Mouse (Mus musculus) erythroblast, embryonic 14.5 days (primary cell): ENCODE results near the gene Iqcn. TPM values are rescaled to one million over a fixed set of nuclear protein-coding genes. Genes with fewer than 3 reads are reported as not detected.
A peak's percentile ranks its signal among the peaks of the same experiment; 100 is the strongest.

Experiments
- H3K27me3 ChIP-seq: 2 replicates; pipeline ENCODE4 v1.6.1; 2012; ENCODE audit warnings: inconsistent platforms; ENCODE audit not compliant: control insufficient read depth
- H3K36me3 ChIP-seq: 2 replicates; pipeline ENCODE4 v1.6.1; 2012; ENCODE audit warnings: mild to moderate bottlenecking, inconsistent platforms; ENCODE audit not compliant: control insufficient read depth
- H3K4me1 ChIP-seq: 2 replicates; pipeline ENCODE4 v1.6.1; 2012; ENCODE audit warnings: inconsistent platforms; ENCODE audit not compliant: control insufficient read depth
- H3K4me3 ChIP-seq: replicated peaks from 2 replicates; pipeline ENCODE3; 2012; ENCODE audit warnings: moderate library complexity, mild to moderate bottlenecking, inconsistent platforms
- H3K9me3 ChIP-seq: 2 replicates; pipeline ENCODE4 v1.6.1; 2012; ENCODE audit warnings: low read length, inconsistent platforms, mixed read lengths; ENCODE audit not compliant: control insufficient read depth
- GATA1 ChIP-seq: IDR thresholded peaks from 2 replicates; pipeline ENCODE4 v1.6.1; 2012; ENCODE audit warnings: low read length, inconsistent platforms, mixed read lengths
- TAL1 ChIP-seq: IDR thresholded peaks from 3 replicates; pipeline ENCODE4 v1.6.1; 2012; ENCODE audit warnings: low read length, inconsistent platforms, mixed read lengths
- polyA plus RNA-seq: library from polyadenylated mRNA; stranded (reverse); fragments of >175 nt; gene quantifications from 2 replicates; pipeline ENCODE4 v1.2.3, GENCODE M21; 2012

Gene Iqcn
- polyA plus RNA-seq, 1 experiment = not detected

- Histone ChIP-seq H3K9me3 (no peaks in the 10 kb centered on the region), H3K27me3 (peaks cover 33% of the 10 kb centered on the region), H3K4me1 (peaks cover 17% of the 10 kb centered on the region), H3K4me3 (no peak overlapping the region), H3K36me3 (no peaks in the 10 kb centered on the region)
- TF ChIP-seq TAL1 = no peak
- TF ChIP-seq GATA1 = no peak
These were observed 15.1 kb upstream of the Iqcn start for GRCm38 (mm10) chr8:70688136-70688535.

GRCm38 (mm10) chr8:70689892-70690390, 13.3 kb upstream of the Iqcn start:
- Histone ChIP-seq H3K4me3 (no peak overlapping the region), H3K27me3 (peaks cover 23% of the 10 kb centered on the region), H3K4me1 (peaks cover 30% of the 10 kb centered on the region), H3K36me3 (no peaks in the 10 kb centered on the region), H3K9me3 (no peaks in the 10 kb centered on the region)
- TF ChIP-seq TAL1 = no peak
- TF ChIP-seq GATA1 = no peak

- Histone ChIP-seq H3K36me3 (no peaks in the 10 kb centered on the region), H3K27me3 (peaks cover 20% of the 10 kb centered on the region), H3K4me1 (peaks cover 40% of the 10 kb centered on the region), H3K9me3 (no peaks in the 10 kb centered on the region), H3K4me3 (no peak overlapping the region)
- TF ChIP-seq TAL1 (no peak), GATA1 (no peak)
These were observed 12.0 kb upstream of the Iqcn start for GRCm38 (mm10) chr8:70691230-70691629.

GRCm38 (mm10) chr8:70691727-70692231, 11.5 kb upstream of the Iqcn start:
- TF ChIP-seq GATA1 = no peak
- no peak for TF ChIP-seq TAL1
- Histone ChIP-seq H3K36me3 (no peaks in the 10 kb centered on the region), H3K4me3 (no peak overlapping the region), H3K4me1 (peaks cover 42% of the 10 kb centered on the region), H3K9me3 (no peaks in the 10 kb centered on the region), H3K27me3 (peaks cover 20% of the 10 kb centered on the region)

- no peak for TF ChIP-seq GATA1
- TF ChIP-seq TAL1 = no peak
- no peaks in the 10 kb centered on the region for H3K9me3 ChIP-seq
- peaks cover 20% of the 10 kb centered on the region for H3K27me3 ChIP-seq
- H3K4me1 ChIP-seq = peaks cover 58% of the 10 kb centered on the region
- no peak overlapping the region for H3K4me3 ChIP-seq
- no peaks in the 10 kb centered on the region for H3K36me3 ChIP-seq
These were observed 9.6 kb upstream of the Iqcn start for GRCm38 (mm10) chr8:70693636-70694035.

- Histone ChIP-seq H3K4me3 (peak overlapping the region; percentile 53), H3K9me3 (no peaks in the 10 kb centered on the region), H3K27me3 (peaks cover 17% of the 10 kb centered on the region), H3K36me3 (no peaks in the 10 kb centered on the region), H3K4me1 (peaks cover 66% of the 10 kb centered on the region)
- TF ChIP-seq TAL1 (no peak), GATA1 (no peak)
These were observed 7.8 kb upstream of the Iqcn start for GRCm38 (mm10) chr8:70695318-70696018.

GRCm38 (mm10) chr8:70696019-70696885, 7.0 kb upstream of the Iqcn start:
- H3K9me3 ChIP-seq = no peaks in the 10 kb centered on the region
- TF ChIP-seq GATA1 (no peak), TAL1 (no peak)
- H3K4me3 ChIP-seq = peak overlapping the region; percentile 53
- peaks cover 1% of the 10 kb centered on the region for H3K36me3 ChIP-seq
- peaks cover 15% of the 10 kb centered on the region for H3K27me3 ChIP-seq
- peaks cover 74% of the 10 kb centered on the region for H3K4me1 ChIP-seq

- TF ChIP-seq GATA1 (no peak), TAL1 (no peak)
- Histone ChIP-seq H3K27me3 (peaks cover 8% of the 10 kb centered on the region), H3K9me3 (no peaks in the 10 kb centered on the region), H3K4me3 (peak overlapping the region; percentile 53), H3K36me3 (peaks cover 4% of the 10 kb centered on the region), H3K4me1 (peaks cover 75% of the 10 kb centered on the region)
These were observed 6.3 kb upstream of the Iqcn start for GRCm38 (mm10) chr8:70696946-70697345.
